Mouse (Mus musculus): ENCODE measurements around the gene Ccr6.
"Not testable (repeated sequence)": the region's sequence is repeated elsewhere in the genome, so short reads cannot be mapped to it uniquely, and the experiment has no call there.

Gene Ccr6

GRCm38 (mm10) chr17:8235743-8236142 lies at the start of gene Ccr6:
Gene Ccr6, plus strand, starts transcription at chr17:8236043.
- DNase-seq (ENCODE audit: low read depth, low spot score), result no peak

- DNase-seq (ENCODE audit: low read depth, low spot score), result no peak
Observed at GRCm38 (mm10) chr17:8193678-8194077, 42.2 kb upstream of the Ccr6 start.

GRCm38 (mm10) chr17:8195685-8196376 lies 40.0 kb upstream of the Ccr6 start:
- DNase-seq (ENCODE audit: low read depth, low spot score), result no peak

- no peak for DNase-seq (ENCODE audit: low read depth, low spot score)
Observed at GRCm38 (mm10) chr17:8197652-8198051, 38.2 kb upstream of the Ccr6 start.

- DNase-seq (ENCODE audit: low read depth, low spot score), result no peak
Observed at GRCm38 (mm10) chr17:8199067-8199935, 36.5 kb upstream of the Ccr6 start.

GRCm38 (mm10) chr17:8199936-8200330 lies 35.9 kb upstream of the Ccr6 start:
- no peak for DNase-seq (ENCODE audit: low read depth, low spot score)

- no peak for DNase-seq (ENCODE audit: low read depth, low spot score)
Observed at GRCm38 (mm10) chr17:8203487-8203886, 32.4 kb upstream of the Ccr6 start.

- DNase-seq (ENCODE audit: low read depth, low spot score), result not testable (repeated sequence)
Observed at GRCm38 (mm10) chr17:8205221-8205631, 30.6 kb upstream of the Ccr6 start.

- no peak for DNase-seq (ENCODE audit: low read depth, low spot score)
Observed at GRCm38 (mm10) chr17:8206691-8207090, 29.2 kb upstream of the Ccr6 start.

- DNase-seq (ENCODE audit: low read depth, low spot score), result no peak
Observed at GRCm38 (mm10) chr17:8209696-8210095, 26.1 kb upstream of the Ccr6 start.

- DNase-seq (ENCODE audit: low read depth, low spot score), result no peak
Observed at GRCm38 (mm10) chr17:8210170-8210569, 25.7 kb upstream of the Ccr6 start.

- DNase-seq (ENCODE audit: low read depth, low spot score), result no peak
Observed at GRCm38 (mm10) chr17:8210675-8211074, 25.2 kb upstream of the Ccr6 start.

GRCm38 (mm10) chr17:8211399-8211798 lies 24.4 kb upstream of the Ccr6 start:
- no peak for DNase-seq (ENCODE audit: low read depth, low spot score)

GRCm38 (mm10) chr17:8214369-8214768 lies 21.5 kb upstream of the Ccr6 start:
- DNase-seq (ENCODE audit: low read depth, low spot score), result no peak

- no peak for DNase-seq (ENCODE audit: low read depth, low spot score)
Observed at GRCm38 (mm10) chr17:8215016-8215745, 20.7 kb upstream of the Ccr6 start.

- no peak for DNase-seq (ENCODE audit: low read depth, low spot score)
Observed at GRCm38 (mm10) chr17:8223225-8223624, 12.6 kb upstream of the Ccr6 start.

GRCm38 (mm10) chr17:8224072-8224471 lies 11.8 kb upstream of the Ccr6 start:
- DNase-seq (ENCODE audit: low read depth, low spot score), result no peak

- no peak for DNase-seq (ENCODE audit: low read depth, low spot score)
Observed at GRCm38 (mm10) chr17:8225166-8225565, 10.7 kb upstream of the Ccr6 start.

GRCm38 (mm10) chr17:8225746-8226145 lies 10.1 kb upstream of the Ccr6 start:
- DNase-seq (ENCODE audit: low read depth, low spot score), result no peak

- DNase-seq (ENCODE audit: low read depth, low spot score), result no peak
Observed at GRCm38 (mm10) chr17:8228622-8229021, 7.2 kb upstream of the Ccr6 start.

GRCm38 (mm10) chr17:8229607-8230006 lies 6.2 kb upstream of the Ccr6 start:
- no peak for DNase-seq (ENCODE audit: low read depth, low spot score)

GRCm38 (mm10) chr17:8232089-8232488 lies 3.8 kb upstream of the Ccr6 start:
- DNase-seq (ENCODE audit: low read depth, low spot score), result no peak

Measured in forelimb bud, embryonic 11.5 days (tissue).